Mouse (Mus musculus) embryonic facial prominence, embryonic 11.5 days (tissue): ENCODE data around the gene Bcar1. TPM values are rescaled to one million over a fixed set of nuclear protein-coding genes. Genes with fewer than 3 reads are reported as not detected.

Source experiments
- ATAC-seq: fragments of 200-750 bp; cut with Nextera tagmentation; replicated peaks from 2 replicates; pipeline ENCODE4 v1.8.0; 2017; ENCODE audit warnings: low read depth; ENCODE audit not compliant: insufficient number of reproducible peaks, low FRiP score, low TSS enrichment
- DNase-seq: peaks from one replicate; pipeline ENCODE4 v3.0.0-alpha.2; 2015; ENCODE audit warnings: low spot score
- H3K27ac ChIP-seq: fragments of 300-500 bp; sonication (generic); replicated peaks from 2 replicates; pipeline ENCODE4 v1.5.1; 2014; ENCODE audit warnings: mild to moderate bottlenecking, low read depth, low read length, control low read depth
- H3K27me3 ChIP-seq: fragments of 300-500 bp; sonication (generic); 2 replicates; pipeline ENCODE4 v1.6.1; 2014; ENCODE audit warnings: mild to moderate bottlenecking, low read length, moderate library complexity, mixed read lengths; ENCODE audit not compliant: control insufficient read depth, insufficient read depth
- H3K36me3 ChIP-seq: fragments of 300-500 bp; sonication (generic); replicated peaks from 2 replicates; pipeline ENCODE4 v1.6.1; 2014; ENCODE audit warnings: low read depth, mild to moderate bottlenecking, low read length, moderate library complexity, mixed read lengths; ENCODE audit not compliant: control insufficient read depth, insufficient read depth
- H3K4me1 ChIP-seq: fragments of 300-500 bp; sonication (generic); 2 replicates; pipeline ENCODE4 v1.6.1; 2014; ENCODE audit warnings: low read length, mixed read lengths; ENCODE audit not compliant: control insufficient read depth, insufficient read depth
- H3K4me2 ChIP-seq: fragments of 300-500 bp; sonication (generic); 2 replicates; pipeline ENCODE4 v1.6.1; 2014; ENCODE audit warnings: low read depth, mild to moderate bottlenecking, control low read depth, low read length, moderate library complexity
- H3K4me3 ChIP-seq: fragments of 300-500 bp; sonication (generic); 2 replicates; pipeline ENCODE4 v1.5.1; 2014; ENCODE audit warnings: low read depth, low read length, control low read depth
- H3K9ac ChIP-seq: fragments of 300-500 bp; sonication (generic); replicated peaks from 2 replicates; pipeline ENCODE4 v1.6.1; 2014; ENCODE audit warnings: mild to moderate bottlenecking, control low read depth, low read length
- H3K9me3 ChIP-seq: fragments of 300-500 bp; sonication (generic); replicated peaks from 2 replicates; pipeline ENCODE4 v1.6.1; 2016; ENCODE audit warnings: mild to moderate bottlenecking, low read length, inconsistent platforms, mixed read lengths; ENCODE audit not compliant: control insufficient read depth
- WGBS: fragments of 180-500 bp; shearing (Covaris S2); extraction: QIAGEN DNeasy Blood & Tissue Kit; methylation state at CpG from one replicate; pipeline ENCODE4 v1.1.7; 2014; 5-methylcytosine and 5-hydroxymethylcytosine counted together
- polyA plus RNA-seq: library from polyadenylated mRNA; unstranded; fragments of >200 nt; fragmentation: Nextera tagmentation; extraction: Ambion mirVana; gene quantifications from 2 replicates; pipeline ENCODE4 v1.2.1, GENCODE M21; 2014

The Bcar1 gene
- polyA plus RNA-seq, 1 experiment from 2014 or later = 30.9 TPM

GRCm38 (mm10) chr8:111716603-111717487 lies 26.8 kb downstream of the Bcar1 start:
- H3K27ac ChIP-seq = peak overlapping the region; percentile 63
- peaks cover 11% of the 10 kb centered on the region for H3K36me3 ChIP-seq
- no peak overlapping the region for H3K4me3 ChIP-seq
- H3K27me3 ChIP-seq = no peaks in the 10 kb centered on the region
- 0 out of 2 replicates have a peak overlapping the region, but pooled peaks have one; percentile 6 for H3K9ac ChIP-seq
- peak; percentile 63 for ATAC-seq
- no peak overlapping the region for H3K4me2 ChIP-seq
- H3K4me1 ChIP-seq = peaks cover 4% of the 10 kb centered on the region; the same call in 1 of the 2 replicates
- WGBS = 34% methylated on average over 10 of the region's 10 CpGs
- H3K9me3 ChIP-seq = no peaks in the 10 kb centered on the region
- no peak for DNase-seq

- Histone ChIP-seq H3K36me3 (peaks cover 17% of the 10 kb centered on the region), H3K9ac (no peak overlapping the region), H3K27ac (no peak overlapping the region), H3K9me3 (no peaks in the 10 kb centered on the region), H3K4me2 (no peak overlapping the region), H3K27me3 (no peaks in the 10 kb centered on the region), H3K4me3 (no peak overlapping the region), H3K4me1 (peaks cover 4% of the 10 kb centered on the region; the same call in 1 of the 2 replicates)
- ATAC-seq = no peak
- WGBS = 80% methylated on average over 13 of the region's 13 CpGs
- no peak for DNase-seq
Observed at GRCm38 (mm10) chr8:111715514-111715913, 28.1 kb downstream of the Bcar1 start.

GRCm38 (mm10) chr8:111714295-111714694 lies 29.3 kb downstream of the Bcar1 start:
- Histone ChIP-seq H3K9me3 (no peaks in the 10 kb centered on the region), H3K9ac (no peak overlapping the region), H3K27ac (no peak overlapping the region), H3K4me2 (no peak overlapping the region), H3K4me3 (no peak overlapping the region), H3K27me3 (no peaks in the 10 kb centered on the region), H3K36me3 (peaks cover 17% of the 10 kb centered on the region), H3K4me1 (peaks cover 4% of the 10 kb centered on the region; the same call in 1 of the 2 replicates)
- ATAC-seq = no peak
- WGBS = 93% methylated on average over 12 of the region's 12 CpGs
- no peak for DNase-seq

- 96% methylated on average over 25 of the region's 25 CpGs for WGBS
- ATAC-seq (no peak), DNase-seq (no peak)
- Histone ChIP-seq H3K4me3 (no peak overlapping the region), H3K9ac (no peak overlapping the region), H3K4me1 (peaks cover 4% of the 10 kb centered on the region; the same call in 1 of the 2 replicates), H3K36me3 (peaks cover 17% of the 10 kb centered on the region), H3K27ac (no peak overlapping the region), H3K9me3 (no peaks in the 10 kb centered on the region), H3K4me2 (no peak overlapping the region), H3K27me3 (no peaks in the 10 kb centered on the region)
Observed at GRCm38 (mm10) chr8:111713817-111714216, 29.8 kb downstream of the Bcar1 start.

GRCm38 (mm10) chr8:111713291-111713690 lies 30.3 kb downstream of the Bcar1 start:
- Histone ChIP-seq H3K27me3 (no peaks in the 10 kb centered on the region), H3K9ac (no peak overlapping the region), H3K9me3 (no peaks in the 10 kb centered on the region), H3K4me3 (no peak overlapping the region), H3K4me2 (no peak overlapping the region), H3K36me3 (peaks cover 17% of the 10 kb centered on the region), H3K4me1 (peaks cover 4% of the 10 kb centered on the region; the same call in 1 of the 2 replicates), H3K27ac (no peak overlapping the region)
- DNase-seq (no peak), ATAC-seq (no peak)
- WGBS = 96% methylated on average over 11 of the region's 11 CpGs

- Histone ChIP-seq H3K9ac (no peak overlapping the region), H3K9me3 (no peaks in the 10 kb centered on the region), H3K4me1 (peaks cover 4% of the 10 kb centered on the region; the same call in 1 of the 2 replicates), H3K4me3 (no peak overlapping the region), H3K27ac (no peak overlapping the region), H3K27me3 (no peaks in the 10 kb centered on the region), H3K4me2 (no peak overlapping the region), H3K36me3 (peaks cover 17% of the 10 kb centered on the region)
- ATAC-seq (no peak), DNase-seq (peak; percentile 64)
- 85% methylated on average over 6 of the region's 6 CpGs for WGBS
Observed at GRCm38 (mm10) chr8:111712588-111712987, 31.0 kb downstream of the Bcar1 start.

- DNase-seq (no peak), ATAC-seq (no peak)
- no peak overlapping the region for H3K9ac ChIP-seq
- no peak overlapping the region for H3K4me2 ChIP-seq
- H3K36me3 ChIP-seq = peaks cover 17% of the 10 kb centered on the region
- H3K27ac ChIP-seq = no peak overlapping the region
- H3K9me3 ChIP-seq = no peaks in the 10 kb centered on the region
- no peaks in the 10 kb centered on the region for H3K27me3 ChIP-seq
- peaks cover 3% of the 10 kb centered on the region; the same call in 1 of the 2 replicates for H3K4me1 ChIP-seq
- no peak overlapping the region for H3K4me3 ChIP-seq
- 85% methylated on average over 9 of the region's 9 CpGs for WGBS
Observed at GRCm38 (mm10) chr8:111712135-111712534, 31.5 kb downstream of the Bcar1 start.
